Mouse (Mus musculus) hindbrain, embryonic 12.5 days (tissue): ENCODE measurements around the gene Pde4d. TPM values are rescaled to one million over a fixed set of nuclear protein-coding genes. Genes with fewer than 3 reads are reported as not detected.

Experiments used
- ATAC-seq: fragments of 200-750 bp; cut with Nextera tagmentation; 2 replicates; pipeline ENCODE4 v1.8.0; 2017; ENCODE audit warnings: moderate TSS enrichment; ENCODE audit not compliant: low FRiP score
- H3K27ac ChIP-seq: fragments of 300-500 bp; sonication (generic); 2 replicates; pipeline ENCODE4 v1.5.1; 2016; ENCODE audit warnings: mild to moderate bottlenecking
- H3K27me3 ChIP-seq: fragments of 300-500 bp; sonication (generic); 2 replicates; pipeline ENCODE4 v1.6.1; 2016; ENCODE audit warnings: mild to moderate bottlenecking
- H3K36me3 ChIP-seq: fragments of 300-500 bp; sonication (generic); 2 replicates; pipeline ENCODE4 v1.6.1; 2016; ENCODE audit warnings: mild to moderate bottlenecking
- H3K4me1 ChIP-seq: fragments of 300-500 bp; sonication (generic); 2 replicates; pipeline ENCODE4 v1.6.1; 2016
- H3K4me2 ChIP-seq: fragments of 300-500 bp; sonication (generic); replicated peaks from 2 replicates; pipeline ENCODE4 v1.6.1; 2016; ENCODE audit warnings: mild to moderate bottlenecking
- H3K4me3 ChIP-seq: fragments of 300-500 bp; sonication (generic); 2 replicates; pipeline ENCODE4 v1.5.1; 2016; ENCODE audit warnings: mild to moderate bottlenecking
- H3K9ac ChIP-seq: fragments of 300-500 bp; sonication (generic); 2 replicates; pipeline ENCODE4 v1.6.1; 2016; ENCODE audit warnings: mild to moderate bottlenecking, moderate library complexity
- H3K9me3 ChIP-seq: fragments of 300-500 bp; sonication (generic); replicated peaks from 2 replicates; pipeline ENCODE4 v1.6.1; 2016; ENCODE audit warnings: mild to moderate bottlenecking
- WGBS: fragments of 180-500 bp; shearing (Covaris S2); methylation state at CpG from one replicate; pipeline ENCODE4 v1.1.7; 2016; 5-methylcytosine and 5-hydroxymethylcytosine counted together
- polyA plus RNA-seq: library from polyadenylated mRNA; unstranded; fragments of >200 nt; fragmentation: Nextera tagmentation; extraction: Ambion mirVana; gene quantifications from 2 replicates; pipeline ENCODE4 v1.2.1, GENCODE M21; 2016

The Pde4d gene
- polyA plus RNA-seq, 1 experiment from 2014 or later: 20.6 TPM

DNA sequence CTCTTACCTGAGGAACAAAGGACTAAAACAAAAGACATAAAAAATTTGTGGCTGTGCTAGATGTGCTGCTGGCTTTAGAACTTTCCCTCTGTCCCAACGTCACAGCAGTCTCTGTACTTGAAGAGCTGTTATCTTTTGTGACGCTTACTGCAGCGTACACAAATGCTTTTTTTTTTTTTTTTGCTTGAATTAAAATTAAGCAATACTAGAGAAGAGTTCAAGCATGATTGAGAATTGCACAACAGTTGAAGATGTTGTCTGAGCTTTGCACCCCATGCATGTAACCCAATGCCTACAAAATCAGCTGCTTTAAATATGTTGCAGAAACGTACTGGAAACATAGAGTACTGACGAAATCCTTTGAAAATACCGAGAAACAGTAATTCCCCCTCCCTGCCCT, 892.7 kb downstream of the Pde4d start:
- ATAC-seq: no peak

DNA sequence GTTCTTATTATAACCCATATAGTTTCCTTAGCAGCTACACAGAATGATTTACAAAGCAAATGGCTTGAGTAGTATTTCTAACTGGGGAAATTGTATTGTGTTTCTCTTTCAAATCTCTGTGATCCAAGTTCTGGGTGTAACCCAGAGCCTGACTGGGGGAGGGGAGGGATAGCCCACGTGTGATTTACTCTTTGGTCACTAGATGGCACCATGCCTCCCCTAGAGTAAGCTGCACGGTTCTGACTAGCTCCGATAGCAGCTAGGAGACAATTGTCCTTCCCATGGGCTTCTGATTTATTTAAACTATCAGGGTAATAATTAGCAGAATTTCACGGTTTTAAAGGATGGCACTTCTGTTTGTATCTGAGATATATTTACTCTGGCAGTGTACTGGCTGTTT, 893.8 kb downstream of the Pde4d start:
- Histone ChIP-seq H3K27me3 (no peaks in the 10 kb centered on the region), H3K4me3 (no peak overlapping the region), H3K9ac (no peak overlapping the region), H3K4me1 (0 out of 2 replicates have a peak, but pooled peaks cover 3% of the 10 kb centered on the region), H3K36me3 (no peaks in the 10 kb centered on the region), H3K9me3 (no peaks in the 10 kb centered on the region), H3K27ac (no peak overlapping the region), H3K4me2 (no peak overlapping the region)
- peak; percentile 91 for ATAC-seq
- WGBS: 2% methylated on average over 4 of the region's 4 CpGs

More for the DNA sequence above, 892.7 kb downstream of the Pde4d start:
- Histone ChIP-seq H3K4me3 (no peak overlapping the region), H3K4me2 (no peak overlapping the region), H3K9me3 (no peaks in the 10 kb centered on the region), H3K27ac (no peak overlapping the region), H3K4me1 (0 out of 2 replicates have a peak, but pooled peaks cover 3% of the 10 kb centered on the region), H3K36me3 (no peaks in the 10 kb centered on the region), H3K9ac (no peak overlapping the region), H3K27me3 (no peaks in the 10 kb centered on the region)
- WGBS: 56% methylated on average over 6 of the region's 6 CpGs

DNA sequence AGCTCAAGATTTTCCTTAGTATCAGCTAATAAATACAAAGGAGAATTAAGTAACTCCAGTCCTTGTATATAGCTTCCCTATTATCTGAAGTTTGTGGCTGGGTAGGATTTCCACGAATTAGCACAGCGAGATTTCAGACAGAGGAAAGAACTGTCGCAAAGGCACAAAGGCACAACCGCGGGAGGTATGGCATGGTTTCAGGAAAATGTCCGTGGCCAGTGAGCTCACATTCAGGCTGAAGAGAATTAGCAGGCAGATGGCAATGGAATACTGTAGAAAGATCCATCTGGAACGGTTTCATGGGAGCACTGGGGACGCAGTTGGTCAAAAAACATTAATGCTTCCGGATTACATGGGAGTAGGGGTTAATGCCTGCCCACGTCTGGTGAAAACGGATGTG, 898.0 kb downstream of the Pde4d start:
- H3K9me3 ChIP-seq: no peaks in the 10 kb centered on the region
- no peak for ATAC-seq
- H3K36me3 ChIP-seq: no peaks in the 10 kb centered on the region
- no peak overlapping the region for H3K9ac ChIP-seq
- 51% methylated on average over 11 of the region's 11 CpGs for WGBS
- H3K27ac ChIP-seq: no peak overlapping the region
- H3K4me1 ChIP-seq: peaks cover 11% of the 10 kb centered on the region
- no peak overlapping the region for H3K4me3 ChIP-seq
- no peak overlapping the region for H3K4me2 ChIP-seq
- no peaks in the 10 kb centered on the region for H3K27me3 ChIP-seq

DNA sequence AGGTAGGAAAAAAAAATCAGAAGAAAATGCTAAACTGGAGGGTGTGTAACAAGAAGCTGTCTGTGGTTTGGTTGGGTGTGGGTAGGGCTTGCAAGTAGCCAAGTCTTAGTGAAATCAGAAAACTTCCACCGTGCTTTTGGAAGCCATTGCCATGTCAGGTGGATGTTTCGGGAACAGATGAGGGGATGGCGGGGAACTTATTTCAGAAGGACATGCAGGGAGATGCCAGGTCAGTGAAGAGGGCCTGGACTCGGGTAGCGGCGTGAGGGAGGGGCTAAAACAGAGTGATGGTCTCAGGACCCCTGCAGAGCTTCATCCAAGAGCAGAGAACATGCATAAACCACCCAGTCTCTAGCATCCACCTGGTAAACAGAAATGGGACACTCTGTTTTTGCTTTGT, 898.6 kb downstream of the Pde4d start:
- no peaks in the 10 kb centered on the region for H3K27me3 ChIP-seq
- no peaks in the 10 kb centered on the region for H3K9me3 ChIP-seq
- H3K36me3 ChIP-seq: no peaks in the 10 kb centered on the region
- no peak overlapping the region for H3K4me3 ChIP-seq
- H3K4me2 ChIP-seq: no peak overlapping the region
- 89% methylated on average over 6 of the region's 6 CpGs for WGBS
- ATAC-seq: no peak
- H3K9ac ChIP-seq: no peak overlapping the region
- no peak overlapping the region for H3K27ac ChIP-seq
- H3K4me1 ChIP-seq: peaks cover 11% of the 10 kb centered on the region

DNA sequence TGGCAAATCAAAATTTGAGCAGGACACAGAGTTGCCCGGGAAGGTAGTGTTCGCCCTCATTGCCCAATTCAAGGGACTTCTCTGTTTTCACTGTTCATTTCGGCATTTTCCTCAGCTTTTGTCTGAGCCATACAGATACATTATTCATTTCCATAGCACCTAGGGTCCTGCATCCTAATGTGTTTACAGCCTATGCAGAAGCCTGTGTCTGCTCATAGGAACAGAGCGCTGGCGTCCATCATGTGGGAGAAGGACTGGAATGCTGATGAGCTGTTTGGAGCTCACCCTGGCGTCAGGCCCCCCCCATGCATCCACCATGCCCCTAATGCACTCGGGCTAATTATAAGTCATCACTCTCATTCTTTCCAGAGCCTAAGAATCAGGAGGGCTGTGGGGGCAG, 900.4 kb downstream of the Pde4d start:
- Histone ChIP-seq H3K9me3 (no peaks in the 10 kb centered on the region), H3K9ac (no peak overlapping the region), H3K4me2 (peak overlapping the region; percentile 5; the same call in 1 of the 2 replicates), H3K27me3 (no peaks in the 10 kb centered on the region), H3K27ac (peak overlapping the region; percentile 13; the same call in 1 of the 2 replicates), H3K4me1 (peaks cover 11% of the 10 kb centered on the region), H3K4me3 (no peak overlapping the region), H3K36me3 (no peaks in the 10 kb centered on the region)
- peak; percentile 90 for ATAC-seq
- 27% methylated on average over 7 of the region's 7 CpGs for WGBS

DNA sequence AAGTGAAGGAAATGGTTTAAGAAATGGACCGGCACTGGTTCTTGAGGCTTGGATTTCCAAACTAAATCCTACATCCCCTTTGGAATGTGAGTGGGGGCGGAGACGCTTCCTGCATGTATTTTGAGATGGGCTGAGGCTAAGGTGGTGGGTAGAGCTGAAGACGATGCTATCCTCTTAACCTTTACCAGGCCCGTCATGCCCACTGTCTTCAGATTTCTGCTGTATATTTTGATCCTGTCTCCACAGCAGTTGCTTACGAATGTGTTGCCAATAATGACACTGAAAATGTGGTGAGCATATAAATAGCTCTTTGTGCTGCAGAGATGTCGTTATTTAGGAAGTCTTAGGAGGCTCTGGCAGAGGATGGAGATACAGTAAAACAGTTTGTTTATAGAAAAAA, 904.3 kb downstream of the Pde4d start:
- H3K27ac ChIP-seq: no peak overlapping the region
- no peaks in the 10 kb centered on the region for H3K27me3 ChIP-seq
- H3K9me3 ChIP-seq: no peaks in the 10 kb centered on the region
- ATAC-seq: no peak
- H3K4me2 ChIP-seq: no peak overlapping the region
- H3K4me3 ChIP-seq: no peak overlapping the region
- no peak overlapping the region for H3K9ac ChIP-seq
- WGBS: 80% methylated on average over 7 of the region's 7 CpGs
- no peaks in the 10 kb centered on the region for H3K36me3 ChIP-seq
- peaks cover 11% of the 10 kb centered on the region for H3K4me1 ChIP-seq

DNA sequence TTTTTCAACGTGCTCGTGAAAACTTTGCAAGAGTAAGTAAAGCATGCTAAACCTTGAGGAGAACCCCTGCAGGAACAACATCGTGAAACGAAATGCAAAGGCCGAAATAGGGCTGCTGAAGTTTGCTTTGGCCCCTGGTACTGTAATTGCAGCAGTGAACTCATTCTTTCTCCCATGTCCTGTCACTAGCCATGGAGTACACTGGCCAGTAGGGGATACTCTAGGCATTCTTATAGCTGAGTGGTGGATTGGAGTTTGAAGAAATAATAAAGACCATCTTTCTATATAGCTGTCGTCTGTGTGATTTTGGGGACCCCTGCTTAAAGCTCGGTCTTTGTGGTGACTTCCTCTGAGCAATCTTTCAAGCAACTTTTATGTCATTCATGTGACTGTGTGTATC, 906.5 kb downstream of the Pde4d start:
- H3K9ac ChIP-seq: no peak overlapping the region
- no peak overlapping the region for H3K27ac ChIP-seq
- no peak overlapping the region for H3K4me3 ChIP-seq
- H3K9me3 ChIP-seq: no peaks in the 10 kb centered on the region
- whole genome bisulfite sequencing: 87% methylated on average over 7 of the region's 7 CpGs
- no peaks in the 10 kb centered on the region for H3K4me1 ChIP-seq
- no peaks in the 10 kb centered on the region for H3K36me3 ChIP-seq
- no peaks in the 10 kb centered on the region for H3K27me3 ChIP-seq
- H3K4me2 ChIP-seq: no peak overlapping the region
- no peak for ATAC-seq

DNA sequence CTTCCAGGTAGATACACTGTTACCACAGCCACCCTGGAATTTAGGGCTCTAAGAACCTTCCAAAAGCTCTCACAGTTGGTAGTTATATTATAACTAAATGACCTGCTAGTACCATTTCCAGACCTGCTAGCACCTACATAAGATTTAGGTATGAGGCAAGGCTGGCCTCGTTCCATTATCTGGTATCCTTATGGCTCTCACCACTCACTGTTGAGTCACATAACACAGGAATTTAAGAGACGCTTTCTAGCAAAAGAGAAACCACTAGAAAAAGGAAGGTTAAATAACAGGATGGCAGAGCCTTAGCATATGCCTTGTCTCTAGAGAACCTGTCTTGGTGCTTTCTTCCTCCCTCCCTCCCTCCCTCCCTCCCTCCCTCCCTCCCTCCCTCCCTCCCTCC, 910.2 kb downstream of the Pde4d start:
- no peak overlapping the region for H3K27ac ChIP-seq
- ATAC-seq: no peak
- H3K4me3 ChIP-seq: no peak overlapping the region
- no peaks in the 10 kb centered on the region for H3K9me3 ChIP-seq
- no peaks in the 10 kb centered on the region for H3K27me3 ChIP-seq
- no peak overlapping the region for H3K4me2 ChIP-seq
- no peaks in the 10 kb centered on the region for H3K36me3 ChIP-seq
- no peak overlapping the region for H3K9ac ChIP-seq
- WGBS: 85% methylated on average over 2 of the region's 2 CpGs
- H3K4me1 ChIP-seq: no peaks in the 10 kb centered on the region

DNA sequence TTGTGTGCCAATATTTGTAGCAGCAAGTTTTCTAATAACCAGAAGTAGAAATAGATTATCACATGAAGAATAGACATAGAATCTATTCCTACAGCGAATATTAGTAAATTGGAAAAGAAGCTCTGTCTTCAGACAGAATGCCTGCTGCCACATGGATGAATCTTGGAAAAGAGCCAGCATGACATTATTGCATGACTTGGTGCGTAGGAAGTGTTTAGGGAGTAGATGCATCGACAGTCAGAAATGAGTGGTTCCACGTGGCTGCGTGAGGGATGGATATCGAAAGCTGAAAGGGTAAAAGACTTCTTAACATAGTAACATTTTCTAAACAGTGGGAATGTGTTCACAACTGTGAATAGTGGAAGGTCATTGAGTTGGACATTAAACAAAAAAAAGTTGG, 912.6 kb downstream of the Pde4d start:
- Histone ChIP-seq H3K4me1 (no peaks in the 10 kb centered on the region), H3K9ac (no peak overlapping the region), H3K4me3 (no peak overlapping the region), H3K36me3 (no peaks in the 10 kb centered on the region), H3K27ac (no peak overlapping the region), H3K27me3 (no peaks in the 10 kb centered on the region), H3K4me2 (no peak overlapping the region), H3K9me3 (no peaks in the 10 kb centered on the region)
- no peak for ATAC-seq
- 88% methylated on average over 6 of the region's 6 CpGs for WGBS

DNA sequence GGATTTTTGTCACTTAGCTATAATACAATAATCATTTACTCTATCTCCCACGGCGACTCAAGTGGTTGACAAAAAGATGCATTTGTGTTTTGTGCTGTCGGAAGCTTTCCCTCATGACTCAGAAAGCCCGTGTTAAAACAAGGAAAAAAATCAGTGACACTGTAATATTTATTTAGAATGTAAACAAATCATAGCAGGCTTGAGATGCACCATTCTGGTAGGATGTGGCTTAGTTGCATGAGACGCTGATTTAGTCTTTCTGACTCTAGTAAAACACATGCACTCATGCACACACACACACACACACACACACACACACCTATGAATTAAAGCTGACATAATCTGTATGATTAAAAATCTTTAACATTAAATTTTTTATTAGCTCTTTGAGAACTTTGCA, 924.7 kb downstream of the Pde4d start:
- H3K4me3 ChIP-seq: no peak overlapping the region
- H3K36me3 ChIP-seq: no peaks in the 10 kb centered on the region
- no peaks in the 10 kb centered on the region for H3K9me3 ChIP-seq
- no peak for ATAC-seq
- no peak overlapping the region for H3K4me2 ChIP-seq
- H3K27me3 ChIP-seq: no peaks in the 10 kb centered on the region
- H3K4me1 ChIP-seq: no peaks in the 10 kb centered on the region
- 90% methylated on average over 5 of the region's 5 CpGs for WGBS
- no peak overlapping the region for H3K9ac ChIP-seq
- no peak overlapping the region for H3K27ac ChIP-seq

DNA sequence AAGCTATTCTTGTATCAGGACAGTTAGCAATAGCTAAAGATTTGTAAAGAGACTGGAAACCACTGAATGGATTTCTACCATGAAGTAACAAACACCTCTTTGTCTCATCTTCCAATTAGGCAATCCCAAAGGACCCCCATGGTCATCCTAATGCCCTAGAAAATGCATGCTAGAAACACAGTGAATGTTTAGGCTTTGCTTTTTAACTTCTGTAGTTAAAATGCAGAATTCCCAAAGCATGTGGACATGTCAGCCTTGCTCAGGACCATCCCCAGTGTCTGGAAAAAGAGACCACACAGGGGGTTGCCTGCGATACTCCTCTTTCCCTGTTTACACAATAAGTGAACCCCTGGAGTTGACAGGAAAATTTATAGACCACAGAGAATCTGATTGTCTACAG, 926.9 kb downstream of the Pde4d start:
- Histone ChIP-seq H3K4me2 (no peak overlapping the region), H3K4me1 (no peaks in the 10 kb centered on the region), H3K36me3 (no peaks in the 10 kb centered on the region), H3K4me3 (no peak overlapping the region), H3K27me3 (no peaks in the 10 kb centered on the region), H3K27ac (no peak overlapping the region), H3K9ac (no peak overlapping the region), H3K9me3 (no peaks in the 10 kb centered on the region)
- ATAC-seq: no peak
- WGBS: 33% methylated on average over 1 of the region's 1 CpGs

DNA sequence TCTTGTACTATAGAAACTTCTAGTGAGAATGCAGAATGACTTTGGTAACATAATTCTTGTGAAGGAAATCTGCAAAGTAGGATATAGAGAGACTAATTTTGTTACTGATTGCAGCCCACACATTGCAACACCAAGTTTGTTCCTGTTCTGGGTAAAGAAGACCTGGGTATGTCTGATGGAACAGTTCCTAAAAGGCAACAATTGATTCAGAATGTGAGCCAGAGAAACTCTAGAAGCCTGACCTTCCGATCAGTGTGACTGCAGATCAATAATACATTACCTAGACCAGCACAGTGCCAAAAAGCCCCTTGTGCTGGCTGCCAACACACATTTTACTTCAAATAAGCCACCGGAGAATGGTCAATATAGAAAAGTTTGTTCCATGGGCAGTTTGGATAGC, 930.4 kb downstream of the Pde4d start:
- H3K9ac ChIP-seq: no peak overlapping the region
- WGBS: 96% methylated on average over 2 of the region's 2 CpGs
- H3K27ac ChIP-seq: no peak overlapping the region
- peaks cover 3% of the 10 kb centered on the region; the same call in 1 of the 2 replicates for H3K4me1 ChIP-seq
- no peaks in the 10 kb centered on the region for H3K36me3 ChIP-seq
- no peak overlapping the region for H3K4me3 ChIP-seq
- H3K27me3 ChIP-seq: no peaks in the 10 kb centered on the region
- no peak for ATAC-seq
- no peaks in the 10 kb centered on the region for H3K9me3 ChIP-seq
- H3K4me2 ChIP-seq: no peak overlapping the region

DNA sequence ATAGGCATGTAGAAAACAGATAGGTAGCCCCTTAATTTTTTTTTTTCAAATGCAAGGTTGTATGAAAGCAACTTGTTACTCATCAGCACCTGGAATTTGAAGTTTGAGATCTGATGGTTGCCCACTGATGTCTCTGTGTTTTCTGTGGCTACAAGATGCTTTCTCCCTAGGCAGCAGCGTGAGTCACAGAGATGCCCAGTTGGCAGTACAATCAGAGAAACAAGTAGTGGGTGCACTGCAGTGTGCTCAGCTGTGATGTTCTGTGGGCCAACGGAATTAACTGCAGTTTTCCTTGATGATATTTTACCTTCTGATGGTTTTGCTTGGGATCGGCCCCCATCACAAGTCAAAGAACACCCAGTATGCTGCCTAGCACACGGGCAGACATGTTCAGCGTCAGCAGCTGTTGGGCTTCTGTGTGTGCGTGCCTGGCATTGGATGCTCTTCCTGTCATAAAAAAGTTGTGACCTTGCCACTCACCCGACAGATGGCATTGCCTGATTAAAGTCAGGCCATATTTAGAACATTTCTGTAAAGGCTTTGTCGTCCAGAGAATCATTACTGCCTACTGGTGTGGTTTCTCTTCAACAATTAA, 939.0 kb downstream of the Pde4d start:
- Histone ChIP-seq H3K9ac (no peak overlapping the region), H3K27me3 (no peaks in the 10 kb centered on the region), H3K4me1 (peaks cover 3% of the 10 kb centered on the region; the same call in 1 of the 2 replicates), H3K36me3 (no peaks in the 10 kb centered on the region), H3K27ac (no peak overlapping the region), H3K4me3 (no peak overlapping the region), H3K9me3 (no peaks in the 10 kb centered on the region), H3K4me2 (no peak overlapping the region)
- WGBS: 82% methylated on average over 8 of the region's 8 CpGs
- ATAC-seq: no peak
